Mouse (Mus musculus): ENCODE results near the gene Rpl12.

Gene Rpl12

GRCm38 (mm10) chr2:32940483-32940882 is 20.9 kb upstream of the Rpl12 start:
- no peak for DNase-seq (ENCODE audit: low read depth, low spot score)

DNA sequence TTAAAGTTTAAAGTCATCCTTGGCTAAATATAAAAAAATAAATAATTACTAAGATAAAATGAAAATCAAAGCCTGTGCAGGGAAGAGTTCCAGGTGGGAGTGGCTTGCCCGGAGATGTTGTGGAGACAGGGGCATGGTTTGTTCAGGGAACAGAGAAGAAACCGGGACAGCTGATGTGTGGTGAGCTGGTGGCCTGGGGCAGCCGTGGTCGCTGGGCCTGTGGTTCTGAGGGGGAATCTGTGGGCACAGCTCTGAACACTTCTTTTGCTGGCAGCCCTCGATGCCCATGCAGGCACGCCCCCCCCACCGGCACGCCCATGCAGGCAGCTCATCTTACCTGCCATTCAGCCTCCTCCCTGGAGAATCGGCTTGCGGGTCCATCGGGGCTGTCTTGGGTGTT is 13.9 kb upstream of the Rpl12 start:
- DNase-seq (ENCODE audit: low read depth, low spot score), result no peak

GRCm38 (mm10) chr2:32954581-32954980 is 6.8 kb upstream of the Rpl12 start:
- DNase-seq (ENCODE audit: low read depth, low spot score), result no peak

GRCm38 (mm10) chr2:32957344-32957743 is 4.0 kb upstream of the Rpl12 start:
- no peak for DNase-seq (ENCODE audit: low read depth, low spot score)

- no peak for DNase-seq (ENCODE audit: low read depth, low spot score)
These were observed 1.1 kb upstream of the Rpl12 start for GRCm38 (mm10) chr2:32960273-32960672.

DNA sequence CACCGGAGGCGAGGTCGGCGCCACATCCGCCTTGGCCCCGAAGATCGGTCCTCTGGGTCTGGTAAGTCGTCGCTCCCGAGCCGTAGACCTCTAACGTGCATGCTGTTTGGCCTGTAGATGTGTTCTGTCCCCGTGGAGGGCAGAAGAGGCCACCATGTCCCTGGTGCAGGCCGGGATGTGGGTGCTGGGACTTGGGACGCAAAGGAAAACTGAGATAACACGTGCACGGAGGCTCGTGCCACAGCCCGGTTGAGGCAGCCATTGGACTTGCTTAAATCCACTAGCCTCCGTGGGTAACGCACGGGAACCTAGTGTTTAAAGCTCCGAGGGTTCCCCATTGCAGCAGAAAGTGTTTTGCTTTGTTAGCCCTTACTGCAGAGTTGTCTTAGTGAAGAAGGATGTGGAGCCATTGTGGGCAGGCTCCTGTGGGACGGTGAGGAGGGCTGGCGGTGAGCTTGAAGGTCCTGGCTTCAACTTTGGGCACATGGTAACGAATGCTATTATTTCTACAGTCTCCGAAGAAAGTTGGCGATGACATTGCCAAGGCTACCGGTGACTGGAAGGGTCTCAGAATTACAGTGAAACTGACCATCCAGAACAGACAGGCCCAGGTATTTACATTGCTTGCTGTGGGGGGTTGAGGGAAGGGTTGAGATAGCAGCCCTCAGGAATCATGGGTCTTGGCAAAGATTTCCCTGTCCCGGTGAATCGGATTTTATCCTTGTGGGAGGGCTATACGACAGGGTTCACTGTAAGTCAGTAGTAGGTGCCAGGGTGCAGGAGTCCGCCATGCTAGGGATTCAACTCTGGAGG is 909 bp downstream of the Rpl12 start:
- DNase-seq (ENCODE audit: low read depth, low spot score), result no peak

GRCm38 (mm10) chr2:32962875-32963220 is 1.5 kb downstream of the Rpl12 start:
- no peak for DNase-seq (ENCODE audit: low read depth, low spot score)

- DNase-seq (ENCODE audit: low read depth, low spot score), result no peak
These were observed 2.2 kb downstream of the Rpl12 start for GRCm38 (mm10) chr2:32963544-32963943.

- DNase-seq (ENCODE audit: low read depth, low spot score), result no peak
These were observed 2.6 kb downstream of the Rpl12 start for GRCm38 (mm10) chr2:32963981-32964380.

GRCm38 (mm10) chr2:32964659-32965457 is 3.5 kb downstream of the Rpl12 start:
- no peak for DNase-seq (ENCODE audit: low read depth, low spot score)

DNA sequence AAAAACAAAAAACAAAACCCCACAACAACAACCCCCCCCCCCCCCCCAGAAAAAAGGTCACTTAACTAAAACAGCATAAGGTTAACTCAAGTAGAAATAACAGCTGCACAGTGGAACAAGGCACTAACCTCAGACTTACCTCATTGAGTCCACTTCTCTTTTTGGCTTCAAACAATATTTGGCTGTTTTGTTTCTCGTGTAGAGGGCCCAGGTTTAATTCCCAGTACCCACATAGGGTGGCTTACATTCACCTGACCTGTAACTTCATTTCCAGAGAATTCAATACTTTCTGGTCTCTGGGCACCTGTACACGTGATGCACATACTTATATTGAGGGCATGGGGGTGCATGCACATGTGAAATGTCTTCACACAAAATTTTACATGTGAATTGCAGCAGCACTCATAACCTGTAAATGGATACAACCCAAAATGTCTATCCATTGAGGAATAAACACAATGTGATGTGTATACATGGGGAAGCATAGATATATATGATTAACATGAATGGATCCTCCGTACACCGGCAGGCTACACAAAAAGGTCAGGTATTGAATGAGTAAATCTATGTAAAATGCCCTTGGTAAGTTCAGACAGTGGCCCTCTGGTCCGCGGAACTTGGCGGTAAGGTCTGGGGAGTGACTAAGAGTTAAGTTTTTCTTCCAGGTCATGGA is 4.3 kb downstream of the Rpl12 start:
- DNase-seq (ENCODE audit: low read depth, low spot score), result no peak

DNA sequence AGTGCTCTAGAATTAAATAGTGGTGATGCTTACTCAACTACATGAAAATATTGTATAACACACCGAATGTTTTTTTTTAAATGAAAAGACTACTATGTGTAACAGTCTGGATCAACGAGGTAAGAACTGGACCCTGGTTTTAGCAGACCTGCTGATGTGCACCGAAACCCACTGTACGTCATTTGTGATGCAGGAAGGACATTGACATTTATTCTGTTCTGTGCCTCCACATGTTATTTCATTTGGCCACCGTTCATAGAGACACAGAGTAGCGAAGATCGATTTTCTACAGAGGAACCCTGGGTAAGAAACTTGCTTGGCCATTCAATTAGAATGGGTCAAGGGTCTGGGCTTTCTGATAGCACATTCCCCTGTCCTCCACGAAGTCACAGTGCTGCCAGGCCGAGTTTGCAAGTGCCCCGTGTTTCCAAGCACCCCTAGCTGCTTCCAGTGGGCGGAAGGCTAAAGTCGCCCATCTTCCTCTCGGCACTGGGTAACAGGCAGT is 4.9 kb downstream of the Rpl12 start:
- DNase-seq (ENCODE audit: low read depth, low spot score), result no peak

GRCm38 (mm10) chr2:32966689-32967631 is 5.6 kb downstream of the Rpl12 start:
- peak; percentile 81 for DNase-seq (ENCODE audit: low read depth, low spot score)

DNA sequence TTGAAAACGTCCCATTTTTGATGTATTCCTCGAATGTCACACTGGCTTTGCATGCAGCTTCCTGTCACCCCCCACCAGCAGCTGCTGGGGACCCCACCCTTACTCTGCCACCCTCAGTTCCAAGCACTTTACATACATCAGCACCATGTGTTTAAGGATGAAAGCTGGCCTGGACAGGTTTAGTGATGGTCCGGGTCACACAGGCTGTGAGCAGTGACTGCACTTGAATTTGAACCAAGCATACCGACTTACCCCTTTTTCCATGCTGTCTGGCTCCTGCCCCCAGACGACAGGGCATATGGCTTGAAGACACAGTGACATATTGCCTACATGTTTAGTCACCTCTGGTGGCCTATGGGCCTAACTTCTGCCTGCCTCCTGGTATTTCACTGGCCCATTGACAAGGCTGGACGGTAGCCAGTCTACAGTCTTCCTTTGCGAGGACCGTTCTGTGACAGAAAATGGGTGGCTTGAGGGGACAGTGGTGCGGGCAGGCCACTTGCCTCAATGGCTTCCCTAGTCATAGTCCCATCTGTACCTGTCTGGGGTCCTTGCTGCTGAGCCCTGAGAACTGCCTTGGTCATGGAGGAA is 6.8 kb downstream of the Rpl12 start:
- DNase-seq (ENCODE audit: low read depth, low spot score), result no peak

- DNase-seq (ENCODE audit: low read depth, low spot score), result no peak
These were observed 8.0 kb downstream of the Rpl12 start for GRCm38 (mm10) chr2:32969326-32969725.

DNA sequence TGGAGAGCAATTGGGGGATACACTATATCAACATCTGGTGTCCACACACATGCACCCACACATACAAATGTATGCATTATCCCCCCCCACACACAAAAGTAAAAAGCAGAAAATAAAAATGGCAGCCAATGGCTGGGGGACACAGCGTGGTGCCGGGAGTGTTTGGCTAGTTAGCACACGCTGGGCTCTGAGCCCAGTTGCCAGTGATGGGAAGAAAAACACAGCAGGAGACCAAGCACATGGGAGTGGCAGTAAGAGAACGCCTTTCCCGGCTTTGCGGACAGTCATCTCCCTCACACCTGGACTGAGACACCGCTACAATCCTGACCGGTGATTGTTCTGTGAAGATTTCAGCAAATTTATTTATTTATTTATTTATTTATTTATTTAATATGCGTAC is 9.9 kb downstream of the Rpl12 start:
- DNase-seq (ENCODE audit: low read depth, low spot score), result no peak

- DNase-seq (ENCODE audit: low read depth, low spot score), result no peak
These were observed 12.9 kb downstream of the Rpl12 start for GRCm38 (mm10) chr2:32974216-32974615.

- DNase-seq (ENCODE audit: low read depth, low spot score), result no peak
These were observed 15.8 kb downstream of the Rpl12 start for GRCm38 (mm10) chr2:32977114-32977513.

DNA sequence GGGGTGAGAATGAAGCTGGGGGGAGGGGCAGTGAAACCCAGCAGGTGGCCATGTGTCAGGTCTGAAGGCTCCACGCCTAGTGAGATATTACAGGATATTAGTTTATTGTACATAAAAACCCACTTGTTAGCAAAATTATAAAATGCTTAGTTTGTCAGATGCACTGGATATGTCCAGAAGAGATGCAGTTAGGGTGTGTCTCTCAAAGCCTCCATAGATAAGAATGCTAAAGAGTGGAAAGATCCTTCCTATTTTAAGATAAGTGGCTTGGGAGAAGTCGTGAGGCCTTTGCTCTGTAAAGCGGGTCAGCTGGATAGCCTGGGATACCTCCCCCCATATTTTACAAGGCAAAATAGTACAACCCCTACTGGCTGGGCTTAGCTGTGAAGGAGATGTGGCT is 17.3 kb downstream of the Rpl12 start:
- DNase-seq (ENCODE audit: low read depth, low spot score), result no peak

DNA sequence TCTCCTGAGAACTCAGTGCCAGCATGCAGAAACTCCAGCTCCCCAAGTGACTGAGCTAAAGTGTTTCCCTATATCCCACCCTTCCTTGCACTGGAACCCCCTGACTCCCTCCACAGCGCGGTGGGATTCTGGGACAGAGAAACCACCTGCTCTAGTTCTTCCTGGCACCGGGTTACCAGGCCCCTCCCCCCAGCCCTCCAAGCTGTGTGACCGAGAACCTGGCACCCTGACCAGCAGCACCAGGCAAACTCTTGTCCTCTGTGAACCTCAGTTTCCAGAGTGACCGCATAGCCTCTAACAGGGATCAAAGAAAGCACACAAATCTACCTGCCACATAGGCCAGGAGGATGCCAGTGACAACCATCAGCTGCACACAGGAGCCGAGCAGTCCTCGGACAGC is 18.3 kb downstream of the Rpl12 start:
- no peak for DNase-seq (ENCODE audit: low read depth, low spot score)

DNA sequence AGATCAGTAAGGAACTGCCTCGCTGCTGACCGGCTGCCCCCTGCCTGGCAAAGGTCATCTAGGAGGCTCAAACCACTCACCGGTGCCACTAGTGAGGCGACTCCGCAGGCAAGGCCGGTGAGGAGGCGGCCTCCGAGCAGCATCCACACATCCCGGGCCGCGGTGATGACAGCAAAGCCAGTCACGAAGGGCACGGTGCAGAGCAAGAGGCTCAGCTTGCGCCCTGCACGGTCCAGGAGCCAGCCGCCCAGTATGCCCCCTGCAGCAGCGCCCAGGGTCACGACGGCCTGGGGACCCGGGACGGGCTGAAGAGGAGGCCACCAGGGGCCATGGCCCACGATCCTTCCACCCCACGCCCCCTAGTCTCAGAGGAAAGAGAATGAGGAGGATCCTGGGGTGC is 19.9 kb downstream of the Rpl12 start:
- DNase-seq (ENCODE audit: low read depth, low spot score), result no peak

Data from retina, adult 2 months (tissue).